Mouse (Mus musculus): ENCODE measurements around the gene Prr15. TPM values are rescaled to one million over a fixed set of nuclear protein-coding genes. Genes with fewer than 3 reads are reported as not detected.

The Prr15 gene
- 14.4 and 15.1 TPM in 2 replicates for polyA plus RNA-seq (2015; fragmentation: Nextera tagmentation; extraction: Ambion mirVana)

DNA sequence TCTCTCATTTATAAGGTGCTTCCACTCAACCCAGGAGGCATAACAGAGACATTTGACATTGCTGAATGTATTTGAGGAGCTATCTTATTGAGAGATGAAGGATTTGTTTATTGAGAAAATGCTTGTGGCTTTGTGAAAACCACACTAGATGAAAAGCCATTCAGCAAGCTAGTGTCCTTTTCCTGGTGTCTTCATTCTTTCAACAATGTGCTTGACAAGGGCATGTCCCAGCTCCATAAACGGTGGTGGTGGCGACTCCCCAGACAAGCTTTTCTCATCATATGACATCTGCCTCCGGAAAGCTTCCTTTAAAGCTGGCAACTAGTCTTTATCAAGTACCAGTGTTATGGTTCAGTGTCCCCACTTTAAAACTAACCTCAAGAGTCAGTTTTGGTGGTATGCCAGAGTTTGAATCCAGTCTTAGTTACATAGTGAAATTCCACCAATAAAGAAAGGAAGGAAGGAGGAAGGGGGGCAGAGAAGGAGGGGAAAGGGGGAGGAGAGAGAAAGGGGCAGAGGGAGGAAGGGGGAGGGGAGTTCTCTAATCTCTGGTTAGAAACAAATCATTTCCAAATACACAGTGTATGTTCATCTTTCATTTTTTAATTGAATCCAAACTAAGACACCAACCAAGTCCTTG is at the start of gene Prr15:
Gene Prr15 (plus strand): TSS at position 590 of the 640 bp plus-strand sequence.
- 34% methylated on average over 3 of the region's 3 CpGs for WGBS
- Histone ChIP-seq H3K9ac (ENCODE audit: low read length) (peak within 1 kb of the TSS; percentile 78), H3K4me3 (ENCODE audit: low read length) (peak within 1 kb of the TSS; percentile 70), H3K27ac (ENCODE audit: low read length) (0 out of 2 replicates have a peak within 1 kb of the TSS, but pooled peaks have one; percentile 23), H3K4me2 (ENCODE audit: low read depth, low read length) (peak within 1 kb of the TSS; percentile 99), H3K36me3 (ENCODE audit: control insufficient read depth, insufficient read depth) (no peaks in the 10 kb centered on the region), H3K4me1 (ENCODE audit: control insufficient read depth, insufficient read depth, low read length) (peaks cover 5% of the 10 kb centered on the region; the same call in 1 of the 2 replicates), H3K27me3 (ENCODE audit: control insufficient read depth, insufficient read depth, low read length) (peaks cover 19% of the 10 kb centered on the region), H3K9me3 (replicated peaks; ENCODE audit: control insufficient read depth, low read length) (no peaks in the 10 kb centered on the region)
- no peak for ATAC-seq (replicated peaks; ENCODE audit: extremely low read depth, insufficient read depth, low FRiP score)

GRCm38 (mm10) chr6:54277234-54277633 is 48.4 kb upstream of the Prr15 start:
- H3K4me2 ChIP-seq (ENCODE audit: low read depth, low read length), result no peak overlapping the region
- no peaks in the 10 kb centered on the region for H3K36me3 ChIP-seq (ENCODE audit: control insufficient read depth, insufficient read depth)
- WGBS, result 76% methylated on average over 4 of the region's 4 CpGs
- no peak overlapping the region for H3K9ac ChIP-seq (ENCODE audit: low read length)
- H3K4me3 ChIP-seq (ENCODE audit: low read length), result no peak overlapping the region
- H3K27me3 ChIP-seq (ENCODE audit: control insufficient read depth, insufficient read depth, low read length), result no peaks in the 10 kb centered on the region
- no peak for ATAC-seq (replicated peaks; ENCODE audit: extremely low read depth, insufficient read depth, low FRiP score)
- H3K4me1 ChIP-seq (ENCODE audit: control insufficient read depth, insufficient read depth, low read length), result peaks cover 21% of the 10 kb centered on the region
- no peak overlapping the region for H3K27ac ChIP-seq (ENCODE audit: low read length)
- H3K9me3 ChIP-seq (replicated peaks; ENCODE audit: control insufficient read depth, low read length), result no peaks in the 10 kb centered on the region; the same call in 1 of the 2 replicates

- H3K4me3 ChIP-seq (ENCODE audit: low read length), result no peak overlapping the region
- no peak overlapping the region for H3K9ac ChIP-seq (ENCODE audit: low read length)
- H3K4me2 ChIP-seq (ENCODE audit: low read depth, low read length), result no peak overlapping the region
- no peaks in the 10 kb centered on the region for H3K36me3 ChIP-seq (ENCODE audit: control insufficient read depth, insufficient read depth)
- no peak for ATAC-seq (replicated peaks; ENCODE audit: extremely low read depth, insufficient read depth, low FRiP score)
- H3K4me1 ChIP-seq (ENCODE audit: control insufficient read depth, insufficient read depth, low read length), result peaks cover 19% of the 10 kb centered on the region
- peak overlapping the region; percentile 37; the same call in 1 of the 2 replicates for H3K27ac ChIP-seq (ENCODE audit: low read length)
- H3K27me3 ChIP-seq (ENCODE audit: control insufficient read depth, insufficient read depth, low read length), result no peaks in the 10 kb centered on the region
- no peaks in the 10 kb centered on the region; the same call in 1 of the 2 replicates for H3K9me3 ChIP-seq (replicated peaks; ENCODE audit: control insufficient read depth, low read length)
- 62% methylated on average over 5 of the region's 5 CpGs for WGBS
These were observed 47.8 kb upstream of the Prr15 start for GRCm38 (mm10) chr6:54277828-54278227.

DNA sequence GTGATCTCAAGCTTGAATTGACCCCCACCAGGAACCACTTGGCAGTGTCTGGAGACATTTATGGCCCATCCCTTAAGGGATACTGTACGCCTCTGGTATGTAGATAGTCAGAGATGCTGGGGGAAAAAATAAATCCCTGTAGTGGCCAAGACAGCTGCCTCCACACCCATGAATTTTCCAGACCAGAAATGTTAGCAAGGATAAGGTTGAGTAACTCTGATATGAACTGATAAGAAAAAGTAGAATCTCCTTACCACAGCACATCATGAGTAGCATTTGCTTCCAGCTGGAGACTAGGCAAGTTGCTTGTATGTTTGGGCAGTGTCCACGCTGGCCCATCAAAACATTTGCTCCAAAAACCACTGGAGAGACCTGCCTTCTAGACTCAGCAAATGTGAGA is 47.0 kb upstream of the Prr15 start:
- H3K27me3 ChIP-seq (ENCODE audit: control insufficient read depth, insufficient read depth, low read length), result no peaks in the 10 kb centered on the region
- no peak overlapping the region for H3K4me3 ChIP-seq (ENCODE audit: low read length)
- peaks cover 19% of the 10 kb centered on the region for H3K4me1 ChIP-seq (ENCODE audit: control insufficient read depth, insufficient read depth, low read length)
- H3K4me2 ChIP-seq (ENCODE audit: low read depth, low read length), result no peak overlapping the region
- 0 out of 2 replicates have a peak, but pooled peaks have one; percentile 6 for ATAC-seq (replicated peaks; ENCODE audit: extremely low read depth, insufficient read depth, low FRiP score)
- no peaks in the 10 kb centered on the region for H3K36me3 ChIP-seq (ENCODE audit: control insufficient read depth, insufficient read depth)
- H3K9ac ChIP-seq (ENCODE audit: low read length), result no peak overlapping the region
- 71% methylated on average over 2 of the region's 2 CpGs for WGBS
- H3K27ac ChIP-seq (ENCODE audit: low read length), result peak overlapping the region; percentile 63
- no peaks in the 10 kb centered on the region; the same call in 1 of the 2 replicates for H3K9me3 ChIP-seq (replicated peaks; ENCODE audit: control insufficient read depth, low read length)

- H3K4me1 ChIP-seq (ENCODE audit: control insufficient read depth, insufficient read depth, low read length), result peaks cover 19% of the 10 kb centered on the region
- peak overlapping the region; percentile 45 for H3K27ac ChIP-seq (ENCODE audit: low read length)
- H3K4me2 ChIP-seq (ENCODE audit: low read depth, low read length), result no peak overlapping the region
- H3K4me3 ChIP-seq (ENCODE audit: low read length), result no peak overlapping the region
- 42% methylated on average over 11 of the region's 11 CpGs for WGBS
- ATAC-seq (replicated peaks; ENCODE audit: extremely low read depth, insufficient read depth, low FRiP score), result peak; percentile 33; the same call in 1 of the 2 replicates
- no peak overlapping the region for H3K9ac ChIP-seq (ENCODE audit: low read length)
- no peaks in the 10 kb centered on the region for H3K27me3 ChIP-seq (ENCODE audit: control insufficient read depth, insufficient read depth, low read length)
- no peaks in the 10 kb centered on the region for H3K36me3 ChIP-seq (ENCODE audit: control insufficient read depth, insufficient read depth)
- no peaks in the 10 kb centered on the region; the same call in 1 of the 2 replicates for H3K9me3 ChIP-seq (replicated peaks; ENCODE audit: control insufficient read depth, low read length)
These were observed 46.2 kb upstream of the Prr15 start for GRCm38 (mm10) chr6:54279391-54279790.

- Histone ChIP-seq H3K4me3 (ENCODE audit: low read length) (no peak overlapping the region), H3K27ac (ENCODE audit: low read length) (no peak overlapping the region), H3K4me2 (ENCODE audit: low read depth, low read length) (no peak overlapping the region), H3K4me1 (ENCODE audit: control insufficient read depth, insufficient read depth, low read length) (peaks cover 19% of the 10 kb centered on the region), H3K27me3 (ENCODE audit: control insufficient read depth, insufficient read depth, low read length) (no peaks in the 10 kb centered on the region), H3K9me3 (replicated peaks; ENCODE audit: control insufficient read depth, low read length) (no peaks in the 10 kb centered on the region; the same call in 1 of the 2 replicates), H3K9ac (ENCODE audit: low read length) (no peak overlapping the region), H3K36me3 (ENCODE audit: control insufficient read depth, insufficient read depth) (no peaks in the 10 kb centered on the region)
- WGBS, result 74% methylated on average over 6 of the region's 6 CpGs
- ATAC-seq (replicated peaks; ENCODE audit: extremely low read depth, insufficient read depth, low FRiP score), result no peak
These were observed 45.4 kb upstream of the Prr15 start for GRCm38 (mm10) chr6:54280248-54280647.

DNA sequence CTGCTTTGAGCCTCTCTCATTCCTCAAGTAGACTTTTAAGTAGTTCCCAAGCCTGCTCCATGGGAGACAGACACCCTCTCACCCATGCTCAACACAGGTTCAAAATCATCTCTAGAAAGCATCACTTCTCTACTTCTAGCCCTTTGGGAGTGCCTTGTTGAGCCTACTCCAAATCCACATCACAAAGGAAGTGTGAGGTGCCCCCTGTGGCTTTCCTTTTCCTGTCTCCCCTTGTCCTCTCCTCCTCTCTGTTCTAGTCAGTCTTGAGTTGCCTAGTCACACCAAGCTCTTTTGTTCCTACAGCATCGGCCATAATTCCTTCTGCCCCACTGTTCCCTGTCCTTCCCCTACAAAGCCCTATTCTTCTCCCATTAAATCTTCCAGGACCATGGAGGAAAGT is 42.3 kb upstream of the Prr15 start:
- WGBS, result 73% methylated on average over 1 of the region's 1 CpGs
- ATAC-seq (replicated peaks; ENCODE audit: extremely low read depth, insufficient read depth, low FRiP score), result no peak

GRCm38 (mm10) chr6:54284167-54284711 is 41.4 kb upstream of the Prr15 start:
- ATAC-seq (replicated peaks; ENCODE audit: extremely low read depth, insufficient read depth, low FRiP score), result no peak
- Histone ChIP-seq H3K4me2 (ENCODE audit: low read depth, low read length) (no peak overlapping the region), H3K36me3 (ENCODE audit: control insufficient read depth, insufficient read depth) (no peaks in the 10 kb centered on the region), H3K9ac (ENCODE audit: low read length) (no peak overlapping the region), H3K27me3 (ENCODE audit: control insufficient read depth, insufficient read depth, low read length) (no peaks in the 10 kb centered on the region), H3K4me3 (ENCODE audit: low read length) (no peak overlapping the region), H3K9me3 (replicated peaks; ENCODE audit: control insufficient read depth, low read length) (no peaks in the 10 kb centered on the region), H3K4me1 (ENCODE audit: control insufficient read depth, insufficient read depth, low read length) (0 out of 2 replicates have a peak, but pooled peaks cover 6% of the 10 kb centered on the region), H3K27ac (ENCODE audit: low read length) (no peak overlapping the region)
- WGBS, result 65% methylated on average over 12 of the region's 12 CpGs

More for the DNA sequence above, 42.3 kb upstream of the Prr15 start:
- Histone ChIP-seq H3K4me1 (ENCODE audit: control insufficient read depth, insufficient read depth, low read length) (peaks cover 13% of the 10 kb centered on the region), H3K36me3 (ENCODE audit: control insufficient read depth, insufficient read depth) (no peaks in the 10 kb centered on the region), H3K27ac (ENCODE audit: low read length) (no peak overlapping the region), H3K27me3 (ENCODE audit: control insufficient read depth, insufficient read depth, low read length) (no peaks in the 10 kb centered on the region), H3K9ac (ENCODE audit: low read length) (no peak overlapping the region), H3K4me2 (ENCODE audit: low read depth, low read length) (no peak overlapping the region), H3K4me3 (ENCODE audit: low read length) (no peak overlapping the region), H3K9me3 (replicated peaks; ENCODE audit: control insufficient read depth, low read length) (no peaks in the 10 kb centered on the region)

DNA sequence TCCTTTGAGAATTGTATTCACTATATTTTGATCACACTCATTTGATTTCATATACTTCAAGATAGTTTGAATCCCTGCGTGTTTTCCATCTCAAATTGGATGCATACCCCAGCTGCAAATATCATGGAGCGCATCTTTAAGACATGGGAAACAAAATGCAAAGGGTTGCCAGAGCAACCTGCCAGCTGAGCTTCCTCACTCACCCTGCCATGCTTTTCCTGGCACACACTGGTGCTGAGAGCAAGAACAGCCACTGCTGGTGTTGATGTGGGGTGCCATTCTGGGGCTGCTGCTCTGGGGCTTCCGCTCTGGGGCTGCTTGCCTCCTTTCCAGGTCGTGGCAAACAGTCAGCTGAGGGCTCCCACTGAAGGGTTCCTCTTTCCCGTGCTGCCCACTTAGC is 38.8 kb upstream of the Prr15 start:
- Histone ChIP-seq H3K4me2 (ENCODE audit: low read depth, low read length) (no peak overlapping the region), H3K9ac (ENCODE audit: low read length) (no peak overlapping the region), H3K36me3 (ENCODE audit: control insufficient read depth, insufficient read depth) (no peaks in the 10 kb centered on the region), H3K27ac (ENCODE audit: low read length) (no peak overlapping the region), H3K9me3 (replicated peaks; ENCODE audit: control insufficient read depth, low read length) (no peaks in the 10 kb centered on the region), H3K4me1 (ENCODE audit: control insufficient read depth, insufficient read depth, low read length) (0 out of 2 replicates have a peak, but pooled peaks cover 3% of the 10 kb centered on the region), H3K27me3 (ENCODE audit: control insufficient read depth, insufficient read depth, low read length) (no peaks in the 10 kb centered on the region), H3K4me3 (ENCODE audit: low read length) (no peak overlapping the region)
- WGBS, result 78% methylated on average over 5 of the region's 5 CpGs
- ATAC-seq (replicated peaks; ENCODE audit: extremely low read depth, insufficient read depth, low FRiP score), result no peak
